Mouse (Mus musculus) lung, embryonic 15.5 days (tissue): ENCODE data around the gene Arhgap17. TPM values are rescaled to one million over a fixed set of nuclear protein-coding genes. Genes with fewer than 3 reads are reported as not detected.

Source experiments
- ATAC-seq: fragments of 200-750 bp; cut with Nextera tagmentation; 2 replicates; pipeline ENCODE4 v1.8.0; 2017; ENCODE audit warnings: moderate number of reproducible peaks, borderline replicate concordance; ENCODE audit not compliant: low FRiP score, low TSS enrichment; ENCODE audit errors: extremely low read depth
- H3K27ac ChIP-seq: fragments of 300-500 bp; sonication (generic); 2 replicates; pipeline ENCODE4 v1.5.1; 2015; ENCODE audit warnings: moderate library complexity, mild to moderate bottlenecking, inconsistent platforms
- H3K27me3 ChIP-seq: fragments of 300-500 bp; sonication (generic); 2 replicates; pipeline ENCODE4 v1.6.1; 2015; ENCODE audit warnings: inconsistent platforms
- H3K36me3 ChIP-seq: fragments of 300-500 bp; sonication (generic); 2 replicates; pipeline ENCODE4 v1.6.1; 2015; ENCODE audit warnings: inconsistent platforms
- H3K4me1 ChIP-seq: fragments of 300-500 bp; sonication (generic); 2 replicates; pipeline ENCODE4 v1.6.1; 2015; ENCODE audit warnings: inconsistent platforms
- H3K4me2 ChIP-seq: fragments of 300-500 bp; sonication (generic); 2 replicates; pipeline ENCODE4 v1.6.1; 2015; ENCODE audit warnings: inconsistent platforms, mild to moderate bottlenecking, moderate library complexity
- H3K4me3 ChIP-seq: fragments of 300-500 bp; sonication (generic); 2 replicates; pipeline ENCODE4 v1.5.1; 2015; ENCODE audit warnings: mild to moderate bottlenecking, inconsistent platforms
- H3K9ac ChIP-seq: fragments of 300-500 bp; sonication (generic); 2 replicates; pipeline ENCODE4 v1.6.1; 2015; ENCODE audit warnings: inconsistent platforms
- H3K9me3 ChIP-seq: fragments of 300-500 bp; sonication (generic); 2 replicates; pipeline ENCODE4 v1.6.1; 2016; ENCODE audit warnings: inconsistent platforms
- whole genome bisulfite sequencing: fragments of 180-500 bp; shearing (Covaris S2); methylation state at CpG from one replicate; pipeline ENCODE4 v1.1.7; 2015; 5-methylcytosine and 5-hydroxymethylcytosine counted together
- polyA plus RNA-seq: library from polyadenylated mRNA; unstranded; fragments of >200 nt; fragmentation: Nextera tagmentation; extraction: Ambion mirVana; gene quantifications from 2 replicates; pipeline ENCODE4 v1.2.1, GENCODE M21; 2015

Gene Arhgap17
- polyA plus RNA-seq, 1 experiment from 2014 or later = 18.5 TPM

DNA sequence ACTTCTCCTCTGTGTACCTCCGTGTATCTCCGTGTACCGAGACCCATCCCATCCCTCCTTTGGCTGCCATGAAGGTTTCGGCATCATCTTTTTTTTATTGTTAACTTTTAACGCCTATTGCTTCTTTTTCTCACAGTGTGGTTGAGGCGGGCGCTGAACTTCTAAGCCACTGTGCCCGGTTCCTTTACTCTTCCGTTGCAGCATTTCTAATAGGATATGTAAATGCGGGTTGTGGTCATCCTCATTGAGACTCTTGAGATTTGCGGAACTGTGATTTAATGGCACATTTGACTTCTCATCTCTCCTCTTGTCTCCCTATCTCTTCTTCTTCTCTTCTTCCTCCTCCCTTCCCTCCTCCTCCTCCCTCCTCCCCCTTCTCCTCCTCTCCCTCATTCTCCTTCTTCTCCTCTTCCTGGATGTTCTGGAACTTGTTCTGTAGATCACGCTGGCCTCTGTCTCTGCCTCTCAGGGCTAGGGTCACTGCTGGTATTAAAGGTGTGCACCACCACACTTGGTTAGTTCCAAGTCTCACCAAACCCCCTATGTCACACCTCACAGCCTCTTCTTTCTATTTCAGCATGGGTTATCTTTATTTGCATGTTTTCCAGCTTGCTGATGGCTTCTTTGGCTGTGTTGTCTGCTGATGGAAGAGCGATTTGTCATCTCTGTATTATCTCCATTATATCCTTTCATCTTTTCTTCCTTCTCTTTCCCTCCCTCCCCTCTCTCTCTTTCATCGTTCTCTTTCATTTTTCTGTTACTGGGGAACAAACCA, 115.3 kb downstream of the Arhgap17 start:
- Histone ChIP-seq H3K27ac (no peak overlapping the region), H3K27me3 (no peaks in the 10 kb centered on the region), H3K4me3 (no peak overlapping the region), H3K4me1 (no peaks in the 10 kb centered on the region), H3K9me3 (no peaks in the 10 kb centered on the region), H3K4me2 (no peak overlapping the region), H3K36me3 (no peaks in the 10 kb centered on the region), H3K9ac (no peak overlapping the region)
- 88% methylated on average over 14 of the region's 14 CpGs for WGBS
- ATAC-seq = no peak

DNA sequence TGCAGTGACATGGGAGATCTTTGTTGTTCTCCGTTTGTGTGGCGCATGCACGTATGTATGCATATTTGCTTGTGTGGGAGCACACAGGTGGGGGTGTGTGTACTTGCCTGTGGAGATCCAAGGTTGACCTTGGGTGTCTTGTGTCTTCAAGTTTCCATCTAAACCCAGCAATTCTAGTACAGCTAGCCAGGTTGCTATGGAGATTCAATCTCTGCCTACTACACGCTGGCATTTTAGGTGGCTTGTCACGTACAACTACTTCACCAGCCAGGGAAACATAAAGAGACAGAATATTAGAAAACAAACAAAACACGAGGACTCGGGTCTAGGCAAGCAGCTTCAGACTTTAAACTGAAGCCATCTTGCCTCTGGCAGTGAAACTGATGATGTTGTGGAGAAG, 116.3 kb downstream of the Arhgap17 start:
- Histone ChIP-seq H3K4me3 (no peak overlapping the region), H3K9me3 (no peaks in the 10 kb centered on the region), H3K27ac (no peak overlapping the region), H3K9ac (no peak overlapping the region), H3K4me1 (no peaks in the 10 kb centered on the region), H3K36me3 (no peaks in the 10 kb centered on the region), H3K27me3 (no peaks in the 10 kb centered on the region), H3K4me2 (no peak overlapping the region)
- ATAC-seq = no peak
- 68% methylated on average over 7 of the region's 7 CpGs for WGBS

DNA sequence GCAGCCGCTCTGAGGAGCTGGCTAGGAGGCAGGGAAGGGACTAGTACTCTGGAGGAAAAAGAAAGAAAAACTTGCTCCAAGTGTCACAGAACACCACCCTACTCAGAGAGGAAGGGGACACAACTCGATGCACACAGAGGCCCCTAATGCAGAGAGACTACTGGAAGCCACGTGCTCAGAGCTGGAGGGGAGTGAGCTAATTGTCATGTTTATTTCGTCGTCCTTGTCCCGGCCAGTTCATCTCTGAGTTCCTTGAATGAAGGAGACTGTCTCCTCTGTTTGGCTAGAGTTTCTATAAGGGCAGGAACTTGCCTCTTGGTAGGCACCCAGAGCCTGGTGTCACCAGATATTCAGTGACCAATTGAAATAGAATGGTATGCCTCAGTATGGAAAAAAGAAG, 118.4 kb downstream of the Arhgap17 start:
- Histone ChIP-seq H3K27me3 (no peaks in the 10 kb centered on the region), H3K9ac (no peak overlapping the region), H3K9me3 (no peaks in the 10 kb centered on the region), H3K36me3 (no peaks in the 10 kb centered on the region), H3K4me3 (no peak overlapping the region), H3K27ac (no peak overlapping the region), H3K4me1 (no peaks in the 10 kb centered on the region), H3K4me2 (no peak overlapping the region)
- 45% methylated on average over 6 of the region's 6 CpGs for WGBS
- ATAC-seq = no peak

DNA sequence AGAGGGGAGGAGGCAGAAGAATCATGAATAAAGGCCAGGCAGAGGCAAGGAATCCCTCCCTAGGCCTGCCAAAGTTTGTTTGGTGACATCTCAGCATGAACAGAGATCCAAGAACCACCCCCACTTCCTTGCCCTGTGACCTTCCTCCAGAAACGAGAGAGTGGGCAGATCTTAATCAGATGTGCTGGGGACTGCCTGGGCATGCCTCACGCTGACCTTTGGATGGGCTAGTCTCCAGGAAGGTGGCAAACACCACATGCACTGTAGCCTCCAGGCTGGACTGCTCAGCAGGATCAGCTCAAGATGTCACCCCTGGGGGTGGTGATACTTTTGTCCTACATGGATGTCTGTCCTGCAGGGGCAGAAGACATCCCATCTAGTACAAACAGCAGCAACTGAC, 121.5 kb downstream of the Arhgap17 start:
- Histone ChIP-seq H3K9ac (no peak overlapping the region), H3K4me1 (no peaks in the 10 kb centered on the region), H3K36me3 (no peaks in the 10 kb centered on the region), H3K4me2 (no peak overlapping the region), H3K4me3 (no peak overlapping the region), H3K27ac (no peak overlapping the region), H3K27me3 (no peaks in the 10 kb centered on the region), H3K9me3 (no peaks in the 10 kb centered on the region)
- WGBS = 29% methylated on average over 2 of the region's 2 CpGs
- ATAC-seq = no peak

DNA sequence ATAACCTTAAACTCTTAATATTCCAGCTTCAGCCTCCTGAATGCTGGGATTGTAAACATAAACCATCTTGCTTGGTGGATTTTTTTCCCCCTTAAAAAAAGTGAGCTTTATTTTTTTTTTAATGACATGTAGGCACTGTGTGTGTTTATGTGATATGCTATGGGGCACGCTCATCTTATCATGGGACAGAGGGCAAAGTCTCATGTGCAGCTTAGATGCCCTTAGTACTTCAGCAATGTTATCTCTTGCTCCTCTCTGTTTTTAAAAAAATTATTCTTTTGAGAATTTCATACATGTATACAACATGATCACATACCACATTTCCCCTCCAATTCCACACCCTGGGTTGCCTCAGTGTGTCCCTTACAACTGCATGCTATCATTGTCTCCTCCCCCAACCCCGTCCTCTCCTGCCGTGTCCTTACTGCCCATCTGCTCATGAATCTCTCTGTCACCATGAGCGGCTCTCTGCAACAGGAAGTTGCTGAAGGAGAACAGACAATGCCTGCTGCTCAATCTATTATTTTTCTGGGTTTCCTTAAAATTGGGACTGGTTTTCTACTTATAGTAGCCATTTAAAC, 123.1 kb downstream of the Arhgap17 start:
- H3K27ac ChIP-seq = no peak overlapping the region
- no peak overlapping the region for H3K9ac ChIP-seq
- H3K9me3 ChIP-seq = no peaks in the 10 kb centered on the region
- no peaks in the 10 kb centered on the region for H3K4me1 ChIP-seq
- no peaks in the 10 kb centered on the region for H3K36me3 ChIP-seq
- no peaks in the 10 kb centered on the region for H3K27me3 ChIP-seq
- 47% methylated on average over 4 of the region's 4 CpGs for WGBS
- no peak overlapping the region for H3K4me2 ChIP-seq
- no peak for ATAC-seq
- H3K4me3 ChIP-seq = no peak overlapping the region

DNA sequence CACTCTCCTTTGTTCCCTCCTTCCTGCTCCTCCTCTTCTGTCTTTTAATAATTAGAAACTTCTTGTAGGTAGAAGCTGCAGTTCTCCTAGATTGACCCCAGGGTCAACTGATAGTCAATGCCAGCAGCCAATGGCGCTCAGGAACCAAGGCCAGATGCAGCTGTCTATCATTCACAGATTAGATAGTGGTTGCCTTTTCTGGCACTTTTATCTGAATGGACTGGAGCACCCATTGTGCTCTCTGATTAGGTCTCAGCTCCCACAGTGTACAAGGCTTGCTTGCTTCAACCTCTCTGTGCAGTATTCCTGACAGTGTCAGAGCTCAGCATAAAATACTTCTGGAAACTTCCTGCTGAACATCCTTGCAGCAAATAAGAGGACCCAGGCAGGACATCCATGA, 124.9 kb downstream of the Arhgap17 start:
- 68% methylated on average over 1 of the region's 1 CpGs for WGBS
- no peak overlapping the region for H3K27ac ChIP-seq
- no peak for ATAC-seq
- no peak overlapping the region for H3K4me2 ChIP-seq
- H3K4me1 ChIP-seq = no peaks in the 10 kb centered on the region
- no peaks in the 10 kb centered on the region for H3K9me3 ChIP-seq
- no peaks in the 10 kb centered on the region for H3K36me3 ChIP-seq
- H3K27me3 ChIP-seq = no peaks in the 10 kb centered on the region
- H3K4me3 ChIP-seq = no peak overlapping the region
- no peak overlapping the region for H3K9ac ChIP-seq

DNA sequence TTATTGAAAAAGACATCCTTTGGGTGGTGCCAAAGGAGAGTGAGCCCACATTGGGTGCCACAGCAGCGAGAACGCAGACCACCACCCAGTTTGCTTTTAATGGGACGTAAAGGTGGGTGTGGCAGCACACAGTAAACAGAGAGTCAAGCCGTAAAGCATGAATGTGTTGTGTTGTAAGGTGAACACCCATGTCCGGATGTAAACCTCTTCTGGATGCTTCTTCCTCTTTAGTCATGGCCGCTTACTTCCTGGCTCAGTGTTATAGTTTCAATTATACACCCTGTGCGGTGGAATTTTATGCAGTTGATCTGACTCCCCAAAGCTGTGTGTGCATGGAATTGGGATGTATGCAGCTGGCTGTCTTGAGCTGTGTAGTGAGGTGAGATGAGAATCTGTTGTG, 127.5 kb downstream of the Arhgap17 start:
- no peak overlapping the region for H3K9ac ChIP-seq
- H3K4me2 ChIP-seq = no peak overlapping the region
- no peaks in the 10 kb centered on the region for H3K36me3 ChIP-seq
- no peak overlapping the region for H3K27ac ChIP-seq
- H3K27me3 ChIP-seq = no peaks in the 10 kb centered on the region
- no peak for ATAC-seq
- 79% methylated on average over 7 of the region's 7 CpGs for WGBS
- H3K4me1 ChIP-seq = no peaks in the 10 kb centered on the region
- no peaks in the 10 kb centered on the region for H3K9me3 ChIP-seq
- H3K4me3 ChIP-seq = no peak overlapping the region

DNA sequence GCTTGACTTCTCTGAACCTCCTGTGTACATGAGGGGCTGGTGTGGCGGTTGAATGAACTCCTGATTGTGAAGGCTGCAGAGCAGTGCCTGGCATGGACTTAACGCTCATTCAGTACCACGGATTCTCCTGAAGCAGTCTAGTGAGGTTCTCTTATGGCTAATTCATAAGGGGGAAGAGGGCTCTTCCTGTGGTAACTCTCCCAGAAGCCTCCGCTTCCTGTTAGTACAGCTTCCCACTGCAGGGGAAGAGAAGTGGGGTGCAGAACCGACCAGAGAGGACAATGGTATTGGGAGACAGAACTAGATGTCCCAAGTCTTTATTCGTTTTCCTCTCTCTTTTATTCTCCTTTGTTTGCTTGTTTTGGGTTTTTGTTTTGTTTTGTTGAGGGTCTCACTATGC, 129.7 kb downstream of the Arhgap17 start:
- Histone ChIP-seq H3K9me3 (no peaks in the 10 kb centered on the region), H3K9ac (no peak overlapping the region), H3K27ac (no peak overlapping the region), H3K27me3 (no peaks in the 10 kb centered on the region), H3K36me3 (no peaks in the 10 kb centered on the region), H3K4me3 (no peak overlapping the region), H3K4me1 (no peaks in the 10 kb centered on the region), H3K4me2 (no peak overlapping the region)
- no peak for ATAC-seq
- WGBS = 51% methylated on average over 6 of the region's 6 CpGs

DNA sequence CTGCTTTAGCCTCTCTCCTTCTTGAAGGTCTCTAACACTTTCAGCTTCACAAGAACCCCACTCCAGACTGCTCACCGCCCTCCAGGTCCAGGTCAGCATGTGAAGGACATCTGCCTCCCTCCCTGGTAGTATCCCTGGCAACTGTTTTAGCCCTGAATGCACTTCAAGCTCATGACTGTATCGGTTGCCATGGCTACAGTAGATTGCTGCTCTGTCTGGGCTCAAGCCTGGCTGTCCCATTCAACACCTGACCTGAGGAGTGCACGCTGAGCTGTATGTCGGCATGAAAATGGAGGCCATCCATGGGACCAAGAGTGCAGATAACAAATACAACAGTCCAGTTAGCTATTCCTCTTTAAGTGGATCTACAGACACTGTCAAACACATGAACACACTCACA, 131.1 kb downstream of the Arhgap17 start:
- Histone ChIP-seq H3K4me2 (no peak overlapping the region), H3K36me3 (no peaks in the 10 kb centered on the region), H3K27ac (no peak overlapping the region), H3K9ac (no peak overlapping the region), H3K4me1 (no peaks in the 10 kb centered on the region), H3K4me3 (no peak overlapping the region), H3K9me3 (no peaks in the 10 kb centered on the region), H3K27me3 (no peaks in the 10 kb centered on the region)
- ATAC-seq = no peak
- 58% methylated on average over 4 of the region's 4 CpGs for WGBS

DNA sequence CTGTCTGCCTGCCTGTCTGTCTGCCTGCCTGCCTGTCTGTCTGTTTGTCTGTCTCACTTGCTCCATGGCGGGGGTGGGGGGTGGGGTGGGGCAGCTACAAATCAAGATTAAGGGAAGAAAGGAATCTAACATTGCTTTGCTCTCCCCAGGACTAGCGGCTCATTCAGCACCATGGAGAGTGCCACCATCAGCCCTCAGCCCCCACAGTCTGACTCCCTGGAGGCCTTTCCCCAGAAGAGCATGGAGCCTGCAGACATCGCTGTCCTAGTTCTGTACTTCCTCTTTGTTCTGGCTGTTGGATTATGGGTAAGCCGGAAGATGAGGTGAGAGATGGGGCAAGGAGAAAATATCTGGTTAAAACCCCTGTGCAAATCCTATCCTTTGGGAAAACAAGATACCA, 134.3 kb downstream of the Arhgap17 start:
- no peak for ATAC-seq

More for the DNA sequence above, 134.3 kb downstream of the Arhgap17 start:
- H3K9me3 ChIP-seq = no peaks in the 10 kb centered on the region
- no peaks in the 10 kb centered on the region for H3K4me1 ChIP-seq
- whole genome bisulfite sequencing = 18% methylated on average over 4 of the region's 4 CpGs
- H3K4me3 ChIP-seq = no peak overlapping the region
- no peak overlapping the region for H3K27ac ChIP-seq
- no peak overlapping the region for H3K4me2 ChIP-seq
- no peaks in the 10 kb centered on the region for H3K27me3 ChIP-seq
- no peak overlapping the region for H3K9ac ChIP-seq
- H3K36me3 ChIP-seq = no peaks in the 10 kb centered on the region
